Mouse (Mus musculus): ENCODE measurements at regions not wholly inside any gene's neighbourhood (a gene's known extent, or its start where the extent isn't known, plus 50 kb on each side); places are given as distances from the start of the nearest gene placed in this dataset.
"Not testable (repeated sequence)": the region's sequence is repeated elsewhere in the genome, so short reads cannot be mapped to it uniquely, and the experiment has no call there.

- Histone ChIP-seq H3K4me3 (replicated peaks) (no peak overlapping the region), H3K4me1 (no peaks in the 10 kb centered on the region), H3K36me3 (no peaks in the 10 kb centered on the region), H3K4me2 (no peak overlapping the region), H3K9ac (no peak overlapping the region), H3K27ac (no peak overlapping the region), H3K27me3 (no peaks in the 10 kb centered on the region), H3K9me3 (replicated peaks) (no peaks in the 10 kb centered on the region)
- ATAC-seq (replicated peaks; ENCODE audit: low FRiP score) = no peak
- 82% methylated on average over 3 of the region's 3 CpGs for WGBS
Measured at GRCm38 (mm10) chr2:94772801-94773200, 334.9 kb upstream of the Api5 start.

DNA sequence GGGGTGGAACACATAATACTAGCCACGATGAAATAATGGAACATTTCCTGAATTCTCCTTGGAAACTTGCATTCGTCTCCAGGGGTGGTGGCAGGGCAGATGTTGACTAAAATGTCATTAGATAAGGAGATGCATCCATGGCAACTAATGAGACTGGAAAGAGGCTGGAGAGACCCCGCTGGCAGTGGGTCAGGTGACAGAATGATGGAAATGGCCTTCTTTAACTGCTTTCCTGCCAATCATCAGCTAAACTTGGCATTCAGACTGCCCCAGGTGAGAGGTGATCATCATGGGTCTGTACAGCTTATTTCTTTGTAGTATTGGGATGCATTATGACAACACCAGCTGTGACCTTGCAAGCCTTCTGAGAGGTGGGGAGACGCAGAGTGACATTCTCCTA is 334.3 kb upstream of the Api5 start:
- no peaks in the 10 kb centered on the region for H3K27me3 ChIP-seq
- no peaks in the 10 kb centered on the region for H3K36me3 ChIP-seq
- no peak overlapping the region for H3K4me2 ChIP-seq
- 63% methylated on average over 4 of the region's 4 CpGs for WGBS
- H3K4me3 ChIP-seq (replicated peaks) = no peak overlapping the region
- ATAC-seq (replicated peaks; ENCODE audit: low FRiP score) = no peak
- no peak overlapping the region for H3K9ac ChIP-seq
- H3K27ac ChIP-seq = no peak overlapping the region
- H3K4me1 ChIP-seq = no peaks in the 10 kb centered on the region
- no peaks in the 10 kb centered on the region for H3K9me3 ChIP-seq (replicated peaks)

GRCm38 (mm10) chr2:94766524-94766923 is 328.6 kb upstream of the Api5 start:
- Histone ChIP-seq H3K27ac (no peak overlapping the region), H3K4me2 (no peak overlapping the region), H3K36me3 (no peaks in the 10 kb centered on the region), H3K27me3 (no peaks in the 10 kb centered on the region), H3K4me3 (replicated peaks) (no peak overlapping the region), H3K4me1 (no peaks in the 10 kb centered on the region), H3K9ac (no peak overlapping the region), H3K9me3 (replicated peaks) (no peaks in the 10 kb centered on the region)
- 94% methylated on average over 2 of the region's 2 CpGs for WGBS
- no peak for ATAC-seq (replicated peaks; ENCODE audit: low FRiP score)

GRCm38 (mm10) chr2:94764852-94765435 is 327.0 kb upstream of the Api5 start:
- Histone ChIP-seq H3K4me3 (replicated peaks) (no peak overlapping the region), H3K4me2 (no peak overlapping the region), H3K27ac (no peak overlapping the region), H3K9me3 (replicated peaks) (no peaks in the 10 kb centered on the region), H3K27me3 (no peaks in the 10 kb centered on the region), H3K4me1 (no peaks in the 10 kb centered on the region), H3K9ac (no peak overlapping the region), H3K36me3 (no peaks in the 10 kb centered on the region)
- ATAC-seq (replicated peaks; ENCODE audit: low FRiP score) = no peak
- 33% methylated on average over 8 of the region's 8 CpGs for WGBS

DNA sequence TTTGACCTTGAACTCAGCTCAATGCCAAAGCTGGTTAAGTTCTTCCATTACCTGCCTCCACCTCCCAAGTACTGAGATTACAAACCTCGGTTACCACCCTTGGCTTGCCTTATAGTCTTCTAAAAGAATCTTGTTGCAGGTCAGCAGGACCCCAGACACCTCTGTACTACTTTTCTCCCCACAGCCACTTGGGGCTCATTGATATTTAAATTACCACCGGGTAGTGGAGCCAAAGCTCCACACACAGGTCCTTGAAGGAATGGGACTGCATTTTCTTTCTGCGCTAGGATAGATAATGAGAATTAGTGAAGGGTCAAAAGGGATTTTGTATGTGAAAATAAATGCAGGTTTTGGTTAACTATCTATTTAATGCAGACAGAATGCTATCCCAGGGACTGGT is 326.5 kb upstream of the Api5 start:
- no peaks in the 10 kb centered on the region for H3K36me3 ChIP-seq
- H3K27ac ChIP-seq = no peak overlapping the region
- no peaks in the 10 kb centered on the region for H3K9me3 ChIP-seq (replicated peaks)
- H3K4me3 ChIP-seq (replicated peaks) = no peak overlapping the region
- H3K4me2 ChIP-seq = no peak overlapping the region
- H3K4me1 ChIP-seq = no peaks in the 10 kb centered on the region
- no peaks in the 10 kb centered on the region for H3K27me3 ChIP-seq
- ATAC-seq (replicated peaks; ENCODE audit: low FRiP score) = no peak
- 23% methylated on average over 3 of the region's 3 CpGs for WGBS
- H3K9ac ChIP-seq = no peak overlapping the region

GRCm38 (mm10) chr2:94748161-94748711 is 310.3 kb upstream of the Api5 start:
- H3K36me3 ChIP-seq = no peaks in the 10 kb centered on the region
- no peak overlapping the region for H3K9ac ChIP-seq
- no peak overlapping the region for H3K27ac ChIP-seq
- H3K4me3 ChIP-seq (replicated peaks) = no peak overlapping the region
- no peaks in the 10 kb centered on the region for H3K4me1 ChIP-seq
- ATAC-seq (replicated peaks; ENCODE audit: low FRiP score) = no peak
- H3K9me3 ChIP-seq (replicated peaks) = no peaks in the 10 kb centered on the region
- WGBS = 91% methylated on average over 3 of the region's 3 CpGs
- H3K4me2 ChIP-seq = no peak overlapping the region
- no peaks in the 10 kb centered on the region for H3K27me3 ChIP-seq

DNA sequence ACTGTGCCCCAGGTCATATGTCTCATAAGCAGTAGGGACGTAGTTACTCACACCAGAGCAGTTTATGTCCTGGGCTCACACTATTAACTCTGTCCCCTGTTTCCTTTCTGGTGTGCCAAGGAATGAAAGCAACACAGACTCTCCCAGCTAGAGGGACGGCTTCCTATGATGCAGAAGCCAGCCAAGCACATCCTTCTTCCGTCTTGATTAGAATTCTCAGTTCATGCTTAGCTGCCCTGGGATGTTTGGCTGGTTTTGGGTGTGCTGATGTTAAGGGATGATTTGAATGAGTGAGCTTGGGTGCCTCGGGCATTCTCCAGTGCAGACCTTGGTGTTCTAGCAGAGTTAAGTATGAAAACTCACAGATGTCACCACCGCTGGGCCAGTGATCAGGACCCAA is 291.9 kb upstream of the Api5 start:
- Histone ChIP-seq H3K36me3 (no peaks in the 10 kb centered on the region), H3K4me2 (no peak overlapping the region), H3K27me3 (no peaks in the 10 kb centered on the region), H3K4me3 (replicated peaks) (no peak overlapping the region), H3K9ac (no peak overlapping the region), H3K27ac (no peak overlapping the region), H3K4me1 (peaks cover 10% of the 10 kb centered on the region), H3K9me3 (replicated peaks) (no peaks in the 10 kb centered on the region)
- WGBS = 48% methylated on average over 5 of the region's 5 CpGs
- ATAC-seq (replicated peaks; ENCODE audit: low FRiP score) = peak; percentile 85

- Histone ChIP-seq H3K36me3 (no peaks in the 10 kb centered on the region), H3K4me3 (replicated peaks) (no peak overlapping the region), H3K27me3 (no peaks in the 10 kb centered on the region), H3K4me1 (no peaks in the 10 kb centered on the region), H3K9ac (no peak overlapping the region), H3K4me2 (no peak overlapping the region), H3K27ac (no peak overlapping the region), H3K9me3 (replicated peaks) (no peaks in the 10 kb centered on the region)
- 62% methylated on average over 1 of the region's 1 CpGs for WGBS
- no peak for ATAC-seq (replicated peaks; ENCODE audit: low FRiP score)
Measured at GRCm38 (mm10) chr2:94699383-94699782, 261.4 kb upstream of the Api5 start.

GRCm38 (mm10) chr2:94695212-94695611 is 257.3 kb upstream of the Api5 start:
- Histone ChIP-seq H3K4me2 (no peak overlapping the region), H3K4me1 (no peaks in the 10 kb centered on the region), H3K9ac (no peak overlapping the region), H3K27ac (no peak overlapping the region), H3K4me3 (replicated peaks) (no peak overlapping the region), H3K27me3 (no peaks in the 10 kb centered on the region), H3K9me3 (replicated peaks) (no peaks in the 10 kb centered on the region), H3K36me3 (no peaks in the 10 kb centered on the region)
- ATAC-seq (replicated peaks; ENCODE audit: low FRiP score) = no peak
- WGBS = 83% methylated on average over 3 of the region's 3 CpGs

DNA sequence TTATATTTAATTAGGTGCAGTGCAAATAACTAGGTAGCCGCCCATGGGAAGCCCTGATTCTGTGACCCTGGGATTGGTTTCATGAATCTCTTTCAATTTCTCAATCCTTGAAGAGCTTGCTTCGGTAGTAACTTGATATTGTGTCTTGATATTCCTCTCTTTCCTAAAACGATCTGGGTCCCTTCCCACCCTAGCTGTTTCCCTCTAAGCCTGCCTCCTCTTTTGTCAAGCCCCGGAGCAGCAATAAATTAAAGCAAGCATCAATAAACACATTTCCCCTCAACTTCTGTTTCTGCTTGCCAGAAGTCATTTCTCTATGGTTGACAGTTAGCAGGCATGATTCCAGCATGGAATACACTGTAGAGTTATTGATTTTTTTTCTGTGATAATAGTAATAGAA is 252.6 kb upstream of the Api5 start:
- H3K9me3 ChIP-seq (replicated peaks) = no peaks in the 10 kb centered on the region
- no peak overlapping the region for H3K4me3 ChIP-seq (replicated peaks)
- no peaks in the 10 kb centered on the region for H3K27me3 ChIP-seq
- H3K4me1 ChIP-seq = no peaks in the 10 kb centered on the region
- no peak overlapping the region for H3K27ac ChIP-seq
- H3K9ac ChIP-seq = no peak overlapping the region
- 13% methylated on average over 4 of the region's 4 CpGs for WGBS
- ATAC-seq (replicated peaks; ENCODE audit: low FRiP score) = peak; percentile 54; the same call in 1 of the 2 replicates
- H3K36me3 ChIP-seq = no peaks in the 10 kb centered on the region
- no peak overlapping the region for H3K4me2 ChIP-seq

DNA sequence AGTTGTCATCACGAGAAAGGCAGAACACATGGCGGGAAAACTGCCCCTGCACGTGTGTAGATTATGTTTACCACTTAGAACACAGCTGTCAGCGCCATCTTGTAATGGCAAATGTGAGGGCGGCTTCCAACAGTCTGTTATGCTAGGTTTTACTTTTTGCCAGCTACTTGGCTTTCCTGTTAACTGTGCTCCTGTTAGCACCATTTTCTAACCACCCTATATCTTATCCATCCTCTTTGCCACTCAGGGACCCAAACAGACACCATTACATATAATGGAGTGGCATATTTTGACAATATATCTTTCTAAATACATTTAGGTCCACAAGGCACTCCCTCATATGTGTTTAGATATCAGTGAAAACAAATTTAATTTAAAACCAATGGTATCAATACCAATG is 247.7 kb upstream of the Api5 start:
- H3K4me3 ChIP-seq (replicated peaks); H3K4me2 ChIP-seq; ATAC-seq (replicated peaks; ENCODE audit: low FRiP score); H3K27ac ChIP-seq; H3K27me3 ChIP-seq; H3K36me3 ChIP-seq; H3K9ac ChIP-seq; H3K4me1 ChIP-seq; H3K9me3 ChIP-seq (replicated peaks): not testable (repeated sequence)
- WGBS = 96% methylated on average over 3 of the region's 5 CpGs

- no peak overlapping the region for H3K9ac ChIP-seq
- no peaks in the 10 kb centered on the region for H3K36me3 ChIP-seq
- WGBS = 79% methylated on average over 6 of the region's 6 CpGs
Measured at GRCm38 (mm10) chr2:94680096-94680765, 242.3 kb upstream of the Api5 start.

GRCm38 (mm10) chr2:94665850-94666249 is 227.9 kb upstream of the Api5 start:
- ATAC-seq (replicated peaks; ENCODE audit: low FRiP score) = no peak
- WGBS = 87% methylated on average over 2 of the region's 2 CpGs

More at GRCm38 (mm10) chr2:94680096-94680765, 242.3 kb upstream of the Api5 start:
- Histone ChIP-seq H3K27me3 (no peaks in the 10 kb centered on the region), H3K9me3 (replicated peaks) (no peaks in the 10 kb centered on the region), H3K4me3 (replicated peaks) (no peak overlapping the region), H3K4me1 (no peaks in the 10 kb centered on the region), H3K4me2 (no peak overlapping the region), H3K27ac (no peak overlapping the region)
- ATAC-seq (replicated peaks; ENCODE audit: low FRiP score) = no peak

More at GRCm38 (mm10) chr2:94665850-94666249, 227.9 kb upstream of the Api5 start:
- Histone ChIP-seq H3K4me2 (no peak overlapping the region), H3K27me3 (no peaks in the 10 kb centered on the region), H3K36me3 (no peaks in the 10 kb centered on the region), H3K9me3 (replicated peaks) (no peaks in the 10 kb centered on the region), H3K27ac (no peak overlapping the region), H3K9ac (no peak overlapping the region), H3K4me1 (no peaks in the 10 kb centered on the region), H3K4me3 (replicated peaks) (no peak overlapping the region)
